Mouse (Mus musculus): ENCODE results near the gene Mplkip. TPM values are rescaled to one million over a fixed set of nuclear protein-coding genes. Genes with fewer than 3 reads are reported as not detected.
A peak's percentile ranks its signal among the peaks of the same experiment; 100 is the strongest.

Gene Mplkip
- polyA plus RNA-seq, 1 experiment: 33.9 TPM

DNA sequence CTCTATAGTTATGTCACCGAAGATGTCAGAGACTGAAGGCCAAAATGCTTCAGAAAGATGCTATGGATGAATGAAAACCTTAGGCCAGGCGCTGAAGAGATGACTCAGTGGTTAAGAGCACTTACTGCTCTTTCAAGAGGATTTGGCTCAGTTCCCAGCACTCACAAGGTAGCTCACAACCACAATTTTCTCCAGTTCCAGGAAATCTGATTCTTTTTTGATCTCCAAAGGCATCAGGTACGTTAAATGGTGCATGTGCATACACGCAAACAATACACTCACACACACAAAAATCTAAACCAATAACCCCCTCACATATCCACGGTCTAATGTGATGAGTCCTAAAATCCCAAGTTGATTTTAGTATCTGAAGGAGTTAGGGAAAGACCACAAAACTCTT lies 1.2 kb upstream of the Mplkip start:
- Histone ChIP-seq H3K4me3 (ENCODE audit: control insufficient read depth, insufficient read depth, low read length) (no peak overlapping the region), H3K4me1 (replicated peaks; ENCODE audit: control insufficient read depth, insufficient read depth, low read length) (no peaks in the 10 kb centered on the region), H3K27ac (ENCODE audit: control insufficient read depth, insufficient read depth, low read length) (no peak overlapping the region), H3K27me3 (ENCODE audit: control insufficient read depth, insufficient read depth, low read length) (no peaks in the 10 kb centered on the region), H3K36me3 (ENCODE audit: control insufficient read depth, insufficient read depth, low read length) (0 out of 2 replicates have a peak, but pooled peaks cover 3% of the 10 kb centered on the region)
- no peak for DNase-seq
- TF ChIP-seq CTCF (IDR thresholded peaks at IDR 0.05; ENCODE audit: borderline replicate concordance, control insufficient read depth, extremely low read depth, insufficient read depth, low read length, poor library complexity): no peak
- no peak for TF ChIP-seq POLR2A (IDR thresholded peaks at IDR 0.05; ENCODE audit: control insufficient read depth, extremely low read depth, insufficient read depth, low read length, poor library complexity)
- 21% methylated on average over 5 of the region's 5 CpGs for WGBS

DNA sequence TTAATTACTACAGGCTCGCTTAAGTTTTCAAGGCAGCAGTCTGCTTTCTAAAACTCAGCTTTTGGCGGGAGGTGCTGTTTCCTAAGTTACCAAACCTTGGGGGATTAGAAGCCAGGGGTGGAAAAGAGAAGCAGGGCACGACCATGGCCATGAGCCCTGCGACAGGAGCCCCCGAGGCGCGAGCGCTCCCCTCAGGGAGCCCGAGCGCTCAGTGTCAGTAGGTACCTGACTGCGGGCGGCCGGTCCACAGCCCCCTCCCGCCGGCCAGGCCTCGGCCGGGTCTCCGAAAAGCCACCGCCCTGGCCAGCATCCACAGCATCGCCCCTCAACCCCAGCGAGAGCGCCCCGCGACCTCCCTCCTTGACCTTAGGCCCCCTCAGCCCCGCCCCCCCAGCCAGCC lies 578 bp upstream of the Mplkip start:
- Histone ChIP-seq H3K36me3 (ENCODE audit: control insufficient read depth, insufficient read depth, low read length) (0 out of 2 replicates have a peak, but pooled peaks cover 3% of the 10 kb centered on the region), H3K27me3 (ENCODE audit: control insufficient read depth, insufficient read depth, low read length) (no peaks in the 10 kb centered on the region), H3K4me3 (ENCODE audit: control insufficient read depth, insufficient read depth, low read length) (peak overlapping the region; percentile 61), H3K4me1 (replicated peaks; ENCODE audit: control insufficient read depth, insufficient read depth, low read length) (no peaks in the 10 kb centered on the region), H3K27ac (ENCODE audit: control insufficient read depth, insufficient read depth, low read length) (peak overlapping the region; percentile 8; the same call in 1 of the 2 replicates)
- 1% methylated on average over 23 of the region's 25 CpGs for WGBS
- TF ChIP-seq CTCF (IDR thresholded peaks at IDR 0.05; ENCODE audit: borderline replicate concordance, control insufficient read depth, extremely low read depth, insufficient read depth, low read length, poor library complexity) (no peak), POLR2A (IDR thresholded peaks at IDR 0.05; ENCODE audit: control insufficient read depth, extremely low read depth, insufficient read depth, low read length, poor library complexity) (no peak)
- no peak for DNase-seq

- Histone ChIP-seq H3K27me3 (ENCODE audit: control insufficient read depth, insufficient read depth, low read length) (no peaks in the 10 kb centered on the region), H3K4me3 (ENCODE audit: control insufficient read depth, insufficient read depth, low read length) (peak overlapping the region; percentile 60), H3K36me3 (ENCODE audit: control insufficient read depth, insufficient read depth, low read length) (0 out of 2 replicates have a peak, but pooled peaks cover 3% of the 10 kb centered on the region), H3K27ac (ENCODE audit: control insufficient read depth, insufficient read depth, low read length) (peak overlapping the region; percentile 91), H3K4me1 (replicated peaks; ENCODE audit: control insufficient read depth, insufficient read depth, low read length) (no peaks in the 10 kb centered on the region)
- no peak for DNase-seq
- no peak for TF ChIP-seq CTCF (IDR thresholded peaks at IDR 0.05; ENCODE audit: borderline replicate concordance, control insufficient read depth, extremely low read depth, insufficient read depth, low read length, poor library complexity)
- WGBS: under 1% methylated on average over 7 of the region's 7 CpGs
Observed at GRCm38 (mm10) chr13:17695898-17696580, 1.0 kb downstream of the Mplkip start.

DNA sequence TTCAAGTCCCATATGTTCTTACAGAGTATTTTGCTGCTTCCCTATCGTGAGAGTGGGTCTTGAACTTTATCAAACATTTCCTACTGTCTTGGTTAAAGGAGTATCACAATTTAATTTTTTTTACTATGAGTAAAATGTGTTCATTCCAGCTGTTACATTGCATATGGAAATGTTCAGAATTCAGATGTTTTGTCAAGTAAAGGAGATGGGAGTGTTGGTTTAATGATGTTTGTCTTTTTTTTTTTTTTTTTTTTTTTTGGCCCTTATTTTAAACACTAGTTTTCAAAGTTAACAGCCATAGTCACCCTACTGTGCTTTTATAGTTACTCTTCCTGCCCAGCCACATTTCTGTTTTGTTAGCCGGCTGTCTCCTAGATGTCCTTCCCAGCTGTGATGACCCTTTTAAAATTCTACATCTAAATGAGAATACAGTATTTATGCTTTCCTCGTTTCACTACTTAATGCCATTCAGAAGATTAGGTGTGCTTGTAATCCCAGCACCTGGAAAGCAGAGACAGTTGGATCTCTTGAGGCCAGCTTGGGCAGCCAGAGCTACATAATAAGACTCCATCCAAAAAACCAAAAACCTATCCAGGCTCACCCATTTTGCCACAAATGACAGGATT lies 5.2 kb downstream of the Mplkip start:
- H3K36me3 ChIP-seq (ENCODE audit: control insufficient read depth, insufficient read depth, low read length): 0 out of 2 replicates have a peak, but pooled peaks cover 3% of the 10 kb centered on the region
- no peaks in the 10 kb centered on the region for H3K27me3 ChIP-seq (ENCODE audit: control insufficient read depth, insufficient read depth, low read length)
- no peak overlapping the region for H3K4me3 ChIP-seq (ENCODE audit: control insufficient read depth, insufficient read depth, low read length)
- TF ChIP-seq CTCF (IDR thresholded peaks at IDR 0.05; ENCODE audit: borderline replicate concordance, control insufficient read depth, extremely low read depth, insufficient read depth, low read length, poor library complexity): no peak
- TF ChIP-seq POLR2A (IDR thresholded peaks at IDR 0.05; ENCODE audit: control insufficient read depth, extremely low read depth, insufficient read depth, low read length, poor library complexity): no peak
- H3K27ac ChIP-seq (ENCODE audit: control insufficient read depth, insufficient read depth, low read length): no peak overlapping the region
- no peak for DNase-seq
- WGBS: 96% methylated on average over 3 of the region's 3 CpGs
- H3K4me1 ChIP-seq (replicated peaks; ENCODE audit: control insufficient read depth, insufficient read depth, low read length): no peaks in the 10 kb centered on the region

- Histone ChIP-seq H3K4me3 (ENCODE audit: control insufficient read depth, insufficient read depth, low read length) (no peak overlapping the region), H3K36me3 (ENCODE audit: control insufficient read depth, insufficient read depth, low read length) (0 out of 2 replicates have a peak, but pooled peaks cover 3% of the 10 kb centered on the region), H3K27me3 (ENCODE audit: control insufficient read depth, insufficient read depth, low read length) (no peaks in the 10 kb centered on the region), H3K4me1 (replicated peaks; ENCODE audit: control insufficient read depth, insufficient read depth, low read length) (no peaks in the 10 kb centered on the region), H3K27ac (ENCODE audit: control insufficient read depth, insufficient read depth, low read length) (no peak overlapping the region)
- no peak for DNase-seq
- TF ChIP-seq POLR2A (IDR thresholded peaks at IDR 0.05; ENCODE audit: control insufficient read depth, extremely low read depth, insufficient read depth, low read length, poor library complexity) (no peak), CTCF (IDR thresholded peaks at IDR 0.05; ENCODE audit: borderline replicate concordance, control insufficient read depth, extremely low read depth, insufficient read depth, low read length, poor library complexity) (no peak)
Observed at GRCm38 (mm10) chr13:17701322-17701721, 6.3 kb downstream of the Mplkip start.

- no peak for DNase-seq
Observed at GRCm38 (mm10) chr13:17702311-17702710, 7.3 kb downstream of the Mplkip start.

More at GRCm38 (mm10) chr13:17702311-17702710, 7.3 kb downstream of the Mplkip start:
- no peaks in the 10 kb centered on the region for H3K27me3 ChIP-seq (ENCODE audit: control insufficient read depth, insufficient read depth, low read length)
- no peaks in the 10 kb centered on the region for H3K4me1 ChIP-seq (replicated peaks; ENCODE audit: control insufficient read depth, insufficient read depth, low read length)
- H3K4me3 ChIP-seq (ENCODE audit: control insufficient read depth, insufficient read depth, low read length): no peak overlapping the region
- no peak for TF ChIP-seq POLR2A (IDR thresholded peaks at IDR 0.05; ENCODE audit: control insufficient read depth, extremely low read depth, insufficient read depth, low read length, poor library complexity)
- no peak for TF ChIP-seq CTCF (IDR thresholded peaks at IDR 0.05; ENCODE audit: borderline replicate concordance, control insufficient read depth, extremely low read depth, insufficient read depth, low read length, poor library complexity)
- H3K27ac ChIP-seq (ENCODE audit: control insufficient read depth, insufficient read depth, low read length): no peak overlapping the region
- 0 out of 2 replicates have a peak, but pooled peaks cover 3% of the 10 kb centered on the region for H3K36me3 ChIP-seq (ENCODE audit: control insufficient read depth, insufficient read depth, low read length)
